Mouse (Mus musculus) E14TG2a.4 (cell line): ENCODE results near the gene Epn2.

Source experiments
- CTCF ChIP-seq: conservative IDR thresholded peaks from 2 replicates; pipeline ENCODE4 v1.5.1; 2014; ENCODE audit warnings: low read length
- NANOG ChIP-seq: IDR thresholded peaks from 2 replicates; pipeline ENCODE4 v1.6.1; 2014; ENCODE audit warnings: borderline replicate concordance, low read length, mixed read lengths
- POU5F1 ChIP-seq: IDR thresholded peaks from 2 replicates; pipeline ENCODE4 v1.6.1; 2014; ENCODE audit warnings: low read length, borderline replicate concordance

DNA sequence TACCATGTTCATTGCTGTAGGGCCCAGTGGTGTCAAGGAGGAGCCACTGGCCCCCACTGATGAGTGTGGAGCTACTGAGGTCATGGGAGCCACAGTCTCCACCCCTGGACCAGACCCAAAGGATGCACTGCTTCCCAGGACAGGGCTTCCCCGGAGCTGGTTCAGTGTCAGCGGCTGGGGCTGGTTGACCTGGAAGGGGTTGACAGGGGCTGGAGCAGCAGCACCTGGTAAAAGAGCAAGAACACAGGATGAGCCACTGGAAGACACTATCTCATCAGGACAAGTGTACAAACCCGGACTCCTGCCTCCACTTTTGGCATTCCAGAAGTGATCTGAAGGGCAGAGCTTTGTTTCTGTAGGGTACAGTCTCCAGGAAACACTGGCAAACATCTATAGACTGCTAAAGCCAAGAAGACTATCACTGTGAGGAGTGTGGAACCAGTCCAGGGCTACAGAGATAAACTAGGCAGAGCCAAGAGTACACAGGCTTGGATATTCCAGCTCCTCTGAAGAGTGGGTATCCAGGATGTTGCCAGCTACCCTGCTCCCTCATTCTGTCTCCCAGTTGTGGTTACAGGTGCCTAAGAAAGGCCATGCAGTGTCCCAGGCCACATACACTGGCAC is 59.9 kb downstream of the Epn2 start:
- TF ChIP-seq CTCF (no peak), NANOG (no peak), POU5F1 (no peak)
